Mouse (Mus musculus): ENCODE measurements around the gene Ogdh. TPM values are rescaled to one million over a fixed set of nuclear protein-coding genes. Genes with fewer than 3 reads are reported as not detected.

Ogdh gene
- total RNA-seq, 2 experiments from 2014 or later: 315 to 321 TPM

GRCm38 (mm10) chr11:6403830-6404405, 112.5 kb downstream of the Ogdh start:
- no peak for DNase-seq (ENCODE audit: low spot score in 2 of 2)

- DNase-seq (ENCODE audit: low spot score in 2 of 2): no peak
Observed at GRCm38 (mm10) chr11:6404699-6405566, 113.5 kb downstream of the Ogdh start.

GRCm38 (mm10) chr11:6405591-6406081, 114.2 kb downstream of the Ogdh start:
- DNase-seq (ENCODE audit: low spot score in 2 of 2): no peak

Small RNAs within 50 kb of the gene (microRNA-seq; reads per million reads assigned to microRNA genes)
- gene Mir7651: not detected

Other genes starting within 250 kb of the Ogdh start
- 10 to 100 TPM; 24.7 to 28.2 TPM for gene Camk2b, start 225.3 kb upstream of the Ogdh start, total RNA-seq (2021)
- gene A730071L15Rik, start 91.6 kb upstream of the Ogdh start, total RNA-seq (2021): under 1 TPM in 1 of 2 experiments, not detected in 1; 0.31 TPM
- gene Nudcd3, start 91.2 kb upstream of the Ogdh start, total RNA-seq (2021): 10 to 100 TPM; 57.8 to 59.0 TPM
- under 1 TPM in 1 of 2 experiments, not detected in 1; 0.06 TPM for gene Npc1l1, start 61.5 kb upstream of the Ogdh start, total RNA-seq (2021)
- gene Ddx56, start 23.9 kb upstream of the Ogdh start, total RNA-seq (2021): 10 to 100 TPM; 69.1 to 70.1 TPM
- gene Tmed4, start 16.8 kb upstream of the Ogdh start, total RNA-seq (2021): 100 to 1,000 TPM; 105 to 112 TPM
- gene Zmiz2, start 97.4 kb downstream of the Ogdh start, total RNA-seq (2021): 10 to 100 TPM; 62.4 to 67.1 TPM
- 1,000 to 10,000 TPM; 1,693 to 1,728 TPM for gene Ppia, start 123.8 kb downstream of the Ogdh start, total RNA-seq (2021)
- gene H2afv, start 152.8 kb downstream of the Ogdh start, total RNA-seq (2021): 100 to 1,000 TPM; 105 to 130 TPM
- gene Purb, start 184.3 kb downstream of the Ogdh start, total RNA-seq (2021): 10 to 100 TPM; 72.9 to 77.4 TPM
- 1 to 10 TPM; 3.1 to 4.8 TPM for gene Myo1g, start 229.3 kb downstream of the Ogdh start, total RNA-seq (2021)